Mouse (Mus musculus): ENCODE results near the gene Fabp3. TPM values are rescaled to one million over a fixed set of nuclear protein-coding genes. Genes with fewer than 3 reads are reported as not detected.

Gene Fabp3
- polyA plus RNA-seq, 1 experiment = 0.72 TPM

DNA sequence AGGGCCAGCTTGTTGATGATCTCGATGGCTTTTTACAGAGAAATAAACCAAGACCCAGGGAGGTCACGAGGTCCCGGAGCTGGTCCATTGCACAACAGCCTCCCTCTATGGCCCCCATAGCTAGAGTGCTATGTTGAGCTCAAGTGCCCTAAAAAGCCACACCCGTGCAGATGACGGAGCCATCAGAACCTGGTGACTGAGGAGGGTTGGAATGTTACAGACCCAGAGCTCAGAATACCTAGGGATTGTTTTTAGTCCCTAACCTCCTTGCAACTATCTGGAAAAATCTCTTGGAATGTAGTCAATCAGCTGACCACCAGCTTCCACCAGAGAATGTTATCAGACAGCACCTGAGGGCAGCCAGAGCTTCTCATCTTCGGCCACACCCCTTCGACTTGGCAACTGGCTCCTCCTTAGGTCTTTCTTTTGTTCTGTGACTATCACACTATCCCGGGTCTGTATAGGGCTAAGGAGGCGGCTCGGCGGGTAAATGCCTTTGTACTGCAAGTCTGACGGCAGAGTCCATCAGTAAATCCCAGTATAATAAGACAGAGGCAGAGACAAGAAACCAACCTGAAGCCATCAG lies 6.0 kb upstream of the Fabp3 start:
- no peaks in the 10 kb centered on the region for H3K27me3 ChIP-seq (ENCODE audit: control insufficient read depth, insufficient read depth, low read length)
- no peaks in the 10 kb centered on the region for H3K36me3 ChIP-seq (ENCODE audit: control insufficient read depth, insufficient read depth, low read length)
- H3K4me3 ChIP-seq (ENCODE audit: low read depth, low read length) = no peak overlapping the region
- WGBS = 48% methylated on average over 12 of the region's 12 CpGs
- no peak overlapping the region for H3K27ac ChIP-seq (ENCODE audit: insufficient read depth, low read depth, low read length)
- TF ChIP-seq CTCF (IDR thresholded peaks at IDR 0.05; ENCODE audit: extremely low read depth, insufficient read length, insufficient replicate concordance, low read depth, low read length) (no peak), POLR2A (IDR thresholded peaks at IDR 0.05; ENCODE audit: low read depth, low read length) (no peak)
- H3K4me1 ChIP-seq (ENCODE audit: control insufficient read depth, insufficient read depth, insufficient read length, low read length) = peaks cover 2% of the 10 kb centered on the region; the same call in 1 of the 2 replicates

DNA sequence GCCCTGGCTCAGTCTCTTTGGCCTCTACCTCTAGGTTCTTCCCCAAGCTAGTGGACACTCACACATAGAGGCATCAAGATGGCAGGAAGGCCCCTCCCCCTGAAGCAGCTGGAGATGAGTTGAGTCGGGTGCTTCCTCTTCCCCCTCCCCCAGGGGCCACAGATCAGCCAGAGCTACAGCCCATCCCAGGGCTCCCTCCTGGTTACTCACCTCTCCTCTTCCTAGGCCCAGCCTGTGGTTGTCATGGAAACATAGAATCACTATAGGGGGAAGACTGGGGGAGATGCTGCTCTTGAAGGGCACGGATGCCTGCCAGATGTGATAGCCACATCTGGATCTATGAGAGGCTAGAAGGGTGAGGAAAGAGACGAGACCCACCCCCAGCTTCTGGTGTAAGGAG lies 3.6 kb upstream of the Fabp3 start:
- no peak overlapping the region for H3K4me3 ChIP-seq (ENCODE audit: low read depth, low read length)
- TF ChIP-seq CTCF (IDR thresholded peaks at IDR 0.05; ENCODE audit: extremely low read depth, insufficient read length, insufficient replicate concordance, low read depth, low read length) = no peak
- H3K27me3 ChIP-seq (ENCODE audit: control insufficient read depth, insufficient read depth, low read length) = peaks cover 16% of the 10 kb centered on the region
- H3K4me1 ChIP-seq (ENCODE audit: control insufficient read depth, insufficient read depth, insufficient read length, low read length) = peaks cover 15% of the 10 kb centered on the region
- H3K36me3 ChIP-seq (ENCODE audit: control insufficient read depth, insufficient read depth, low read length) = no peaks in the 10 kb centered on the region
- H3K27ac ChIP-seq (ENCODE audit: insufficient read depth, low read depth, low read length) = no peak overlapping the region
- WGBS = 63% methylated on average over 3 of the region's 3 CpGs

DNA sequence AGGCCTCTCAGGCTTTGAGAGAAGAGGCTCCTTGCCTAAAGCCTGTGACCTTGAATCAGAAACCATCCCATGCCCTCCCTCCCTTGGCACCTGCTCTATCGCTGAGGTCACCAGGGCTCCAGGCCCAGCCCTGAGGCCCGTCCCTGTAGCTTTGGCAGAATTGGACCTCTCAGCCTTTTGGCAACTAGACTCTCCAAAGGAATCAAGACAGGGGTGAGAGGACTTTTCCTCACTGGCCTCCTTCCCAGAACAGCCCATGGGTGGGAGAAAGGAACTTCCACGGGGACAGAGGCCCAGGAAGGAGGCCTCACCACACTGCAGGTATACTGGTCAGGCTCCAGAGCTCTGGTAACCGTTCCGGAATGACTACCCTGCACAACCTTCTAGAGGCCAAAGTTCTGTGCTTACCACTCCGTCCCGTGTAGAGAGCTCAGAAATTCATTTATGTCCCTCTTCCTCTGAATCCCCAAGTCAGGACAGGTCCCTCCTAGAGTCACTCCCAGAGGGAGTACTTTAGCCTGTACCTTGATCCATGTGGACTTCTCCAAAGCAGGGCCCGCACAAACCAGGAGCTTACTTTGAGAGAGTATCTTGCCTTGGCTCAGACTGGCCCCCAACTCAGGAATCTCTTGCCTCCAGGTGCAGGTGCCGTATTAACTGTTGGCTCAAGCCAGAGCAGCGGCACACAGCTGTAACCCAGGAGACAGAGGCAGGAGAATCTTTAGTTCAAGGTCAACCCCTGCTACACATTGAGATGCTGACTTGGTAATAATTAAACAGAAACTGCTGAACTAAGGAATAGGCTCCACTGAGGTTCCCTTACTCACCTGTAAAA lies 1.4 kb upstream of the Fabp3 start:
- H3K27ac ChIP-seq (ENCODE audit: insufficient read depth, low read depth, low read length) = no peak overlapping the region
- 67% methylated on average over 10 of the region's 10 CpGs for WGBS
- TF ChIP-seq POLR2A (IDR thresholded peaks at IDR 0.05; ENCODE audit: low read depth, low read length) (no peak), CTCF (IDR thresholded peaks at IDR 0.05; ENCODE audit: extremely low read depth, insufficient read length, insufficient replicate concordance, low read depth, low read length) (no peak)
- peaks cover 15% of the 10 kb centered on the region for H3K4me1 ChIP-seq (ENCODE audit: control insufficient read depth, insufficient read depth, insufficient read length, low read length)
- no peak overlapping the region for H3K4me3 ChIP-seq (ENCODE audit: low read depth, low read length)
- H3K36me3 ChIP-seq (ENCODE audit: control insufficient read depth, insufficient read depth, low read length) = no peaks in the 10 kb centered on the region
- peaks cover 16% of the 10 kb centered on the region for H3K27me3 ChIP-seq (ENCODE audit: control insufficient read depth, insufficient read depth, low read length)

DNA sequence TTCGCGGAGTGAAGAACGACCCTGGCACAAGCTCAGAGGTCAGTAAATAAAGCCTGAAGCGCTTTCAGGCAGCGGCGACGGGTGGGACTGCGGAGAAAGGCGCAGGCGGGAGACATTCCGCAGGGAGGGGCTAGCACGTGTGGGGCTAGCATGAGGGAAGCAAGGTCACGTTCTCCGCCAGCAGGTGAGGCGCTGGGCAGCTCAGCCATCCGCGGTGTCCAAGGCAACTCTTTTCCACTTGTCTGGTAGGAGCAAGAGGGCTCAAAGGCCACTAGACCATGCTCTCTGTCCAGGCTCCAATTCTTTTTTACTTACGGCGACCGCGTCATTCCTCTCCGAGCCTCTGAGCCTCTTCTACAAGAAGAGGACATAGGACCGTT lies 554 bp upstream of the Fabp3 start:
- H3K4me1 ChIP-seq (ENCODE audit: control insufficient read depth, insufficient read depth, insufficient read length, low read length) = peaks cover 15% of the 10 kb centered on the region
- TF ChIP-seq POLR2A (IDR thresholded peaks at IDR 0.05; ENCODE audit: low read depth, low read length) (no peak), CTCF (IDR thresholded peaks at IDR 0.05; ENCODE audit: extremely low read depth, insufficient read length, insufficient replicate concordance, low read depth, low read length) (no peak)
- H3K27me3 ChIP-seq (ENCODE audit: control insufficient read depth, insufficient read depth, low read length) = peaks cover 16% of the 10 kb centered on the region
- H3K4me3 ChIP-seq (ENCODE audit: low read depth, low read length) = peak overlapping the region; percentile 66
- no peaks in the 10 kb centered on the region for H3K36me3 ChIP-seq (ENCODE audit: control insufficient read depth, insufficient read depth, low read length)
- WGBS = 2% methylated on average over 23 of the region's 23 CpGs
- no peak overlapping the region for H3K27ac ChIP-seq (ENCODE audit: insufficient read depth, low read depth, low read length)

DNA sequence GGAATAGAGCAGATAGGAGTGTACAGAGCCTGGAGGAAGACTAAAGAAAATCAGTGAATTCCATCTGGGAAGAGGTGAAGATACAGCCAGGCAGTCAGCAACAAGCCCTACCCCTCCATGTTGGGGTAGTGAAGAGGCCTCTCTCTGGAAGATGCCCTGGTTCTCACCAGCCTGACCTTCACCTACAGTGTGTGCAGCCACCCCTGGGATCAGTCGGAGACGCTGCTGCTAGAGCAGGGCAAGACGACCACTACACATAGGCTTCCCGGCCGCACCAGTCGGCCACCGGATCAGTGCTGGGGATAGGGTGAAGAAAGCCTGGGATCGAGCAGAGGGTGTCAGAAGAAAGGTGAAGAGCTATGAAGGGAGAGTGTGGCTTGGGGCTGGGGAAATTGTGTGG lies 859 bp downstream of the Fabp3 start:
- Histone ChIP-seq H3K4me3 (ENCODE audit: low read depth, low read length) (no peak overlapping the region), H3K27ac (ENCODE audit: insufficient read depth, low read depth, low read length) (no peak overlapping the region), H3K4me1 (ENCODE audit: control insufficient read depth, insufficient read depth, insufficient read length, low read length) (peaks cover 15% of the 10 kb centered on the region), H3K36me3 (ENCODE audit: control insufficient read depth, insufficient read depth, low read length) (0 out of 2 replicates have a peak, but pooled peaks cover 1% of the 10 kb centered on the region), H3K27me3 (ENCODE audit: control insufficient read depth, insufficient read depth, low read length) (peaks cover 16% of the 10 kb centered on the region)
- TF ChIP-seq POLR2A (IDR thresholded peaks at IDR 0.05; ENCODE audit: low read depth, low read length) (no peak), CTCF (IDR thresholded peaks at IDR 0.05; ENCODE audit: extremely low read depth, insufficient read length, insufficient replicate concordance, low read depth, low read length) (no peak)
- 79% methylated on average over 8 of the region's 8 CpGs for WGBS

DNA sequence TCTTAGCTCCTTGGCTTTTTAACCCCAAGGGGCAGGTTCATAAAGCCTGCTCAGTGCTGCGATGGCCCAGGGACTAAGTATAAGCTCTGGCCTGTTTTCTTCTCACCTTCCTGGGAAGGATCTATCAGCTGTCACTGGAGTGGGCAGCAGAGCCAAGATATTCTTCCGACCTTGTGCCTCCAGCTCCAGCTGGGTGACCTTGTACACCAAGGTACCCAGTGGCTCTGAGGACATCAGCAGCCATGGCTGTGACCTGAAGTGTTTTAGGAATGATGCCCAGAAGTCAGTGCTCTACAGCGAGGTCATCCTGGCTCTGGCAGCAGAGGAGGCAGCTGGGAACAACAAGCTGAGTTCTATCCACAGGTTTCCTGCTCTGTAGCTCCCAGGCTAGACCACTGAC lies 4.1 kb downstream of the Fabp3 start:
- Histone ChIP-seq H3K27me3 (ENCODE audit: control insufficient read depth, insufficient read depth, low read length) (peaks cover 16% of the 10 kb centered on the region), H3K36me3 (ENCODE audit: control insufficient read depth, insufficient read depth, low read length) (peaks cover 12% of the 10 kb centered on the region), H3K4me1 (ENCODE audit: control insufficient read depth, insufficient read depth, insufficient read length, low read length) (peaks cover 13% of the 10 kb centered on the region), H3K4me3 (ENCODE audit: low read depth, low read length) (no peak overlapping the region), H3K27ac (ENCODE audit: insufficient read depth, low read depth, low read length) (no peak overlapping the region)
- WGBS = 80% methylated on average over 3 of the region's 3 CpGs
- no peak for TF ChIP-seq CTCF (IDR thresholded peaks at IDR 0.05; ENCODE audit: extremely low read depth, insufficient read length, insufficient replicate concordance, low read depth, low read length)
- TF ChIP-seq POLR2A (IDR thresholded peaks at IDR 0.05; ENCODE audit: low read depth, low read length) = no peak

DNA sequence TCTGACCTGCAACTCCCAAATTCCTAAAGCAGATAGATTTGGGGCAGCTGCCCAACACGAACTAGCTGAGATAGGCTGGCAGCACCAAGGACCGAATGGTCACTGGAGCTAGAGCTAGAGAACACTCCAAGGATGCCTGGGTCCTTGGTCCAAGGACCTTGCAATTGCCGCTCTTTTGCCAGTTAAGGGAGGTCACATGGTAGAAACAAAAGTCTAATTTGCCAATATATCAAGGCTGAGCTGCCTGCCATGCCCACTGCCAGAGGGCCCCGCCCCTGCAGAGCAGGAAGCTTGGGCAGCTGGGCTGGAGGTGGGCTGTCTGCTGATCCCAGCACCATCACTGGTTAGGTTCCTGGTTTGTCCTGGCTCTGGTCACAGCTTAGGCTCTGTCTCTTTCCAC lies 5.2 kb downstream of the Fabp3 start:
- peaks cover 16% of the 10 kb centered on the region for H3K36me3 ChIP-seq (ENCODE audit: control insufficient read depth, insufficient read depth, low read length)
- H3K4me1 ChIP-seq (ENCODE audit: control insufficient read depth, insufficient read depth, insufficient read length, low read length) = peaks cover 3% of the 10 kb centered on the region
- no peak overlapping the region for H3K4me3 ChIP-seq (ENCODE audit: low read depth, low read length)
- TF ChIP-seq POLR2A (IDR thresholded peaks at IDR 0.05; ENCODE audit: low read depth, low read length) (no peak), CTCF (IDR thresholded peaks at IDR 0.05; ENCODE audit: extremely low read depth, insufficient read length, insufficient replicate concordance, low read depth, low read length) (no peak)
- H3K27ac ChIP-seq (ENCODE audit: insufficient read depth, low read depth, low read length) = no peak overlapping the region
- WGBS = 84% methylated on average over 4 of the region's 4 CpGs
- peaks cover 10% of the 10 kb centered on the region for H3K27me3 ChIP-seq (ENCODE audit: control insufficient read depth, insufficient read depth, low read length)
